Mouse (Mus musculus) heart, embryonic 13.5 days (tissue): ENCODE data around the gene Mrm1. TPM values are rescaled to one million over a fixed set of nuclear protein-coding genes. Genes with fewer than 3 reads are reported as not detected.

Experiments used
- ATAC-seq: fragments of 200-750 bp; cut with Nextera tagmentation; 2 replicates; pipeline ENCODE4 v1.8.0; 2017; ENCODE audit warnings: moderate TSS enrichment; ENCODE audit not compliant: insufficient number of reproducible peaks, low FRiP score, low TSS enrichment; ENCODE audit errors: extremely low read depth
- H3K27ac ChIP-seq: fragments of 300-500 bp; sonication (generic); replicated peaks from 2 replicates; pipeline ENCODE4 v1.5.1; 2015; ENCODE audit warnings: moderate library complexity, mild to moderate bottlenecking, inconsistent platforms
- H3K27me3 ChIP-seq: fragments of 300-500 bp; sonication (generic); replicated peaks from 2 replicates; pipeline ENCODE4 v1.6.1; 2015; ENCODE audit warnings: mild to moderate bottlenecking, inconsistent platforms
- H3K36me3 ChIP-seq: fragments of 300-500 bp; sonication (generic); 2 replicates; pipeline ENCODE4 v1.6.1; 2015; ENCODE audit warnings: mild to moderate bottlenecking, inconsistent platforms
- H3K4me1 ChIP-seq: fragments of 300-500 bp; sonication (generic); 2 replicates; pipeline ENCODE4 v1.6.1; 2015; ENCODE audit warnings: inconsistent platforms
- H3K4me2 ChIP-seq: fragments of 300-500 bp; sonication (generic); 2 replicates; pipeline ENCODE4 v1.6.1; 2015; ENCODE audit warnings: inconsistent platforms, mild to moderate bottlenecking, moderate library complexity
- H3K4me3 ChIP-seq: fragments of 300-500 bp; sonication (generic); 2 replicates; pipeline ENCODE4 v1.5.1; 2015; ENCODE audit warnings: moderate library complexity, mild to moderate bottlenecking, inconsistent platforms
- H3K9ac ChIP-seq: fragments of 300-500 bp; sonication (generic); 2 replicates; pipeline ENCODE4 v1.6.1; 2015; ENCODE audit warnings: inconsistent platforms, mild to moderate bottlenecking, moderate library complexity
- H3K9me3 ChIP-seq: fragments of 300-500 bp; sonication (generic); 2 replicates; pipeline ENCODE4 v1.6.1; 2016; ENCODE audit warnings: inconsistent platforms
- WGBS: fragments of 180-500 bp; shearing (Covaris S2); methylation state at CpG from one replicate; pipeline ENCODE4 v1.1.7; 2015; ENCODE audit warnings: mixed read lengths; 5-methylcytosine and 5-hydroxymethylcytosine counted together
- polyA plus RNA-seq: library from polyadenylated mRNA; unstranded; fragments of >200 nt; fragmentation: Nextera tagmentation; extraction: Ambion mirVana; gene quantifications from 2 replicates; pipeline ENCODE4 v1.2.1, GENCODE M21; 2015

Gene Mrm1
- polyA plus RNA-seq, 1 experiment from 2014 or later = 16.3 TPM

DNA sequence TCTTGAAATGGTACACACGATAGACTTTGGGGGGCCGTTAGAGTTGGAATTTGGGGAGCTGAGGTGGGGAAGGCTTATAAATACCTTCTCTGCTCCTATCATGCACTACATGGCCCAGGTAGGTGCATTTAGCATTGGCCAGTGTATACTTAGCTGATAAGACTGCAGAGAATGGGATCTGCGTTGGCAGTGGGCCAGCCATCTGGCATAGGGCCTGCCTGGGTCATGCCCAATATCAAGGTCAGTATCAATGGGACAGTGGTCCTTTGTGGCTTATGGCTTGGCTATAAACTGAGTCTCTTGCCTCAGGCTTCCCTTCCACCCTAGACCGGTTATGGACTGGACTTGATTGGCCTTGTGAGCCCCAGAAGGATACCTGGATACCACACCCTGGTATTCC lies 14.9 kb downstream of the Mrm1 start:
- H3K27me3 ChIP-seq = peaks cover 31% of the 10 kb centered on the region
- H3K36me3 ChIP-seq = no peaks in the 10 kb centered on the region
- H3K9ac ChIP-seq = no peak overlapping the region
- WGBS = 83% methylated on average over 4 of the region's 4 CpGs
- H3K4me1 ChIP-seq = no peaks in the 10 kb centered on the region
- H3K4me2 ChIP-seq = no peak overlapping the region
- H3K4me3 ChIP-seq = no peak overlapping the region
- H3K27ac ChIP-seq = no peak overlapping the region
- no peaks in the 10 kb centered on the region for H3K9me3 ChIP-seq
- ATAC-seq = no peak

DNA sequence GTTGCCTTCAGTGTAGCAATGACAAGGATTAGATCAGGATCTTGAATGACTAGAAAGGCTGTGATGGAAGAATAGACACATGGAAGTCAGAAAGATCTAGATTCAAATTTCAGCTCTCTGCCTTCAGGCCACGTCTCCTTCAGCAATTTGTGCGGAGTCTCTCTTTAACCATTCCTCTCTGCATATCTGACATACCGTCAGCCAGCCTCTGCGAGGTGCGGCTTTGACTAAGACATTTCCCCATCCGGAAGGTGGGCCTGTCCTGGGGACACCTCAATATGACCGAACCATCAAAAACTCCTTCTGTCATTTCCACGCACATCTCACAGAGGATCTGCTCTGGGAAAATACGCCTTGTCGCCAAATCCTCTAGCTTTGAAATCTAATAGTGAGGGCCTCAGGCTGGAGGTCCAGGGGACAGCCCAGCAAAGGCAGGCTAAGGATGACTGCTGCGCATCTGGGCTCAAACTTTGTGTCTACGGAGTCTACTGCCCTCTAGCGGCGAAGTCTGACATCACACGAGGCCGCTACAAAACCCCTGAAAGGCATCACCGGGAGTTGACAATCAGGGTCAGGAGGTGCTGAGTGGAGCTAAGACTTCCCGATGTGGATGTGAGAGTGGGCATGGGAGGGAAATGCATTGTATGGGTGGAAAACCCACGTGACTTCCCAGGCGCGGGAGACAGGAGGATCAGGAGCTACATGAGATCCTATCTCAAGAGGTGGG lies 21.5 kb downstream of the Mrm1 start:
- no peak overlapping the region for H3K9ac ChIP-seq
- H3K9me3 ChIP-seq = no peaks in the 10 kb centered on the region
- H3K27ac ChIP-seq = no peak overlapping the region
- no peak overlapping the region for H3K4me3 ChIP-seq
- ATAC-seq = no peak
- H3K4me2 ChIP-seq = no peak overlapping the region
- no peaks in the 10 kb centered on the region for H3K36me3 ChIP-seq
- WGBS = 16% methylated on average over 21 of the region's 21 CpGs
- H3K27me3 ChIP-seq = peaks cover 23% of the 10 kb centered on the region
- no peaks in the 10 kb centered on the region for H3K4me1 ChIP-seq

DNA sequence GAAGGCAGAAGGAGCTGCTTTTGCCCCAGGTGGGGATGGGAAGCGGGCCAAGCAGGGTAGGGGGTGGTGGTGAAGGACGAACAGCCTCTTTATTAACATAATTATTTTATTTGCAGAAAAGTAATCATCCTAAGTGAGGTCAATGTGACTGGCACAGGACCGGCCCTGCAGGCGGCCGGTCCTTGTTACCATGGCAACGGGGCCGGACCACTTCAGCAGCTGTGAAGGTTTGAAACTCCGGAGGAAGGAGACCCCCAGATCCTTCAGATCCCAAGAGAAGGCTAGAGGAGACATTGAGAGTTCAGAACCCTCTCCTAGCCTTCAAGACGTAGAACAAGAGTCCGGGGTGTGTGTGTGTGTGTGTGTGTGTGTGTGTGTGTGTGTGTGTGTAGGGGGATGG lies 22.3 kb downstream of the Mrm1 start:
- Histone ChIP-seq H3K9ac (no peak overlapping the region), H3K9me3 (no peaks in the 10 kb centered on the region), H3K27ac (no peak overlapping the region), H3K4me1 (no peaks in the 10 kb centered on the region), H3K4me2 (no peak overlapping the region), H3K36me3 (no peaks in the 10 kb centered on the region), H3K4me3 (no peak overlapping the region), H3K27me3 (peaks cover 20% of the 10 kb centered on the region)
- WGBS = 46% methylated on average over 10 of the region's 10 CpGs
- no peak for ATAC-seq

DNA sequence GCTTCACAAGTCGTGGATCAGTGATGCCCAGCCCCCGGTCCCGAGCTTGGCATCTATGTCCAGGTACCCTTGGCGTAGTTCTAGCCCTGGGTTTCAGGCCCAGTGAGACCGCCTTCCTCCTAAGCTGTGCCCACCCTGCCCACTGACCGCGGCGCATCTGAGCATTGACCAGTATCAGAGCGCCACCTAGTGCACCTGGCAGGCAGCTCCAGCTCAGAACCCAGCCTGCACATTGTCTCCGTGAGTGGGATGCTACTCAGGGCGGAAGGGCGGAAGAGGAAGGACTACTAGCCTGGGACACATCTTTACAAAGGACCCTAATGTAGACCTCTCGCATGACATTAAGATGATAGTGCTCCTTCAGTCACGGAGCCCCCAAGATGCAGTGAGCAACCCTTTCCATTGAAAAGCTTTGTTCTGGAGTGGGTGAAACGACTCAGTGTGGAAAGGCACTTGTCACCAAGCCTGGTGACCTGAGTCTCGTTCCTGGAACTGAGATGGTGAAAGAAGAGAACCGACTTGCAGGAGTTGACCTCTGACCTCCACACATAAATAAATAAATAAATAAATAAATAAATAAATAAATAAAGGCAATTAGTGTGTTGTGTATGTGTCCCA lies 24.7 kb downstream of the Mrm1 start:
- peak overlapping the region; percentile 47 for H3K4me2 ChIP-seq
- H3K4me3 ChIP-seq = 0 out of 2 replicates have a peak overlapping the region, but pooled peaks have one; percentile 7
- no peaks in the 10 kb centered on the region for H3K36me3 ChIP-seq
- no peaks in the 10 kb centered on the region for H3K9me3 ChIP-seq
- H3K27me3 ChIP-seq = peaks cover 26% of the 10 kb centered on the region
- no peak for ATAC-seq
- H3K9ac ChIP-seq = no peak overlapping the region
- H3K4me1 ChIP-seq = no peaks in the 10 kb centered on the region
- H3K27ac ChIP-seq = no peak overlapping the region
- WGBS = 11% methylated on average over 17 of the region's 17 CpGs

DNA sequence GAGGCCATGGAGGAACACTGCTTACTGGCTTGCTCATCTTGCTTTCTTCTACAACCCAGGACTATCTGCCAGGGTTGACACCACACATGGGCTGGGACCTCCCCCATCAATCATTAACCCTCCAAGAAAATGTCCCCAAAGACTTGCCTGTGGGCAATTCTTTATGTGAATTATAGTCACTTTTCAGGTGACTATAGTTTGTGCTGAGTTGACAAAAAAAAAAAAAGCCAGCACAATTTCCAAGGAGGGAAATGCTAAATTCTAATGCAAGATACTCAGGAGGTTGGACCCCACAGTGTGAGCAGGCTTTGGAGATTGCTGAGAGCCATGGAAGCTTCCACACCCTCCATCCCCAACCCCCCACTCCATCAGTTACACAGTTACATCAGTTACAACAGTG lies 25.8 kb downstream of the Mrm1 start:
- H3K27me3 ChIP-seq = peaks cover 34% of the 10 kb centered on the region
- no peak overlapping the region for H3K9ac ChIP-seq
- no peaks in the 10 kb centered on the region for H3K36me3 ChIP-seq
- H3K4me3 ChIP-seq = no peak overlapping the region
- no peaks in the 10 kb centered on the region for H3K4me1 ChIP-seq
- no peak for ATAC-seq
- no peak overlapping the region for H3K27ac ChIP-seq
- H3K4me2 ChIP-seq = no peak overlapping the region
- H3K9me3 ChIP-seq = no peaks in the 10 kb centered on the region

DNA sequence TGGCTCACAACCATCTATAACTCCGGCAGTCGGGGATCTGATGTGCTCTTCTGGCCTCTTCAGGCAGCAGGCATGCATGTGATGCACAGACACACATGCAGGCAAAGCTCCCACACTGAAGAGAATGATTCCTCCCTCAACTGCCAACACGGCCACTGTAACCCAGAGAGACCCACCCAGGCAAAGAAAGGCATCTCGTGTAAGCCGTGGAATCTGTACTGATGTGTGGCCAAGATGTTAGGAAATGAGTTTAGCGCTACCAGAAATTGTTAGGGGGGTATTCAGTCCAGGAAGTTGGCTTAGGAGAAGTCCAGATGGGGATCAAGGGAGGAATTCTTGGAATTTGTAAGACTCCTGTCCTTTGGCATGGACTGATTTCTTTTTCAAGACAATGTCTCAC lies 28.9 kb downstream of the Mrm1 start:
- Histone ChIP-seq H3K4me1 (no peaks in the 10 kb centered on the region), H3K27ac (no peak overlapping the region), H3K9me3 (no peaks in the 10 kb centered on the region), H3K36me3 (no peaks in the 10 kb centered on the region), H3K27me3 (peaks cover 24% of the 10 kb centered on the region; the same call in 1 of the 2 replicates), H3K9ac (no peak overlapping the region), H3K4me2 (no peak overlapping the region), H3K4me3 (no peak overlapping the region)
- 59% methylated on average over 6 of the region's 6 CpGs for WGBS
- ATAC-seq = no peak

DNA sequence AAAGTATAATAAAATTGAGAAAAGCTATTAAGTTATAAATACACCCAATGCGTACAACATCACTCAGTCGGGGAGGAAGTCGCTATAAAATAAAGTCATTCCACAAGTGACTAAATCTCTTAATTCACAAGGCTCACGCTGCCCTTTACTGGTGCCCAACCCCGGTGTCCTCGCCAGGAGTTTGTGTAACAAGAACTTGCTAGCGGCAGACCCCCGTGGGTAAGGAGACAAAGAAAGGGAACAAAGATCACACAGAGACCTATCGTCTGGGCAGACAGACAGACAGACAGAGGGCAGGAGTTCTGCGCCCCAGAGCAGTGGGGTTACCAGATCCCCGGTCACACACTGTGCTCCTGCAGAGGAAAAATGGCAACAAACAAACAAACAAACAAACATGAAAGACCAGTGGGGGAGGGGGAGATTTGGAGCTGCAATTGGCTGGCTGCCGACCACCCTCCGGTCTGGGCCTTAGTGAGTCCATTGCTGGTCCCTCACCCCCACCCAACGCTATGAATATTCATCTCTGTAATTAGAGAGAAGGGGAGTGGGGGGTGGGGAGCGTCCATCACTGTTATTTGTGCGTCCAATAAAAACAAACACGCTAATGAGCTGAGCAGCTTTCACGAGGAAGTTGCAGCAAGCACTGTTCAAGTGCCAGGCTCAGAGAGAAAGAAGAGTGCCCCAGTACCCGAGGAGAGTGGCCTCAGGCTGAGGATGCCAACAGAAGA lies 39.0 kb downstream of the Mrm1 start:
- H3K27me3 ChIP-seq = peaks cover 69% of the 10 kb centered on the region
- H3K4me1 ChIP-seq = peaks cover 9% of the 10 kb centered on the region
- H3K4me2 ChIP-seq = peak overlapping the region; percentile 24
- no peak overlapping the region for H3K4me3 ChIP-seq
- no peak overlapping the region for H3K9ac ChIP-seq
- no peaks in the 10 kb centered on the region for H3K9me3 ChIP-seq
- WGBS = 6% methylated on average over 19 of the region's 19 CpGs
- ATAC-seq = no peak
- H3K27ac ChIP-seq = no peak overlapping the region
- H3K36me3 ChIP-seq = no peaks in the 10 kb centered on the region

DNA sequence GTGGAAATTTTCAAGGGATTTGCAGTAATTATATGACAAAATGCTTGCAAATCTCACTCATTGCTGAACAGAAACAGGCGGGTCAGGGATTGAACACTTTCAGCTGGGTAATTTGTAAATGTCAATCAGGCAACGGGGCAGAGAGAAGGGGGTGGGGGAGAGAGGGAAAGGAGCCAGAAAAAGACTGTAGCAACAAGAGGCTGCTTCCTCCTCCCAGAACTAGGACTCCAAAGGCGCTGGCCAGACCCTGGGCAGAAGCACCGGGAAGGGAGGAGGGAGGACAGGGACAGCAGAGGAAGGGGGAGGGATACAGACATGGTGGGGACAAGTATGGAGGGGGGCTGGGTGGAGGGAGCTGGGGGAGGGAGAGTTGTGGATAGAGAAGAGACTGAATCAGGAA lies 43.8 kb downstream of the Mrm1 start:
- 5% methylated on average over 4 of the region's 4 CpGs for WGBS
- peak overlapping the region; percentile 24; the same call in 1 of the 2 replicates for H3K9ac ChIP-seq
- H3K4me2 ChIP-seq = no peak overlapping the region
- no peak overlapping the region for H3K27ac ChIP-seq
- H3K9me3 ChIP-seq = no peaks in the 10 kb centered on the region
- peaks cover 43% of the 10 kb centered on the region for H3K27me3 ChIP-seq
- no peaks in the 10 kb centered on the region for H3K36me3 ChIP-seq
- no peak for ATAC-seq
- no peak overlapping the region for H3K4me3 ChIP-seq
- peaks cover 10% of the 10 kb centered on the region for H3K4me1 ChIP-seq

DNA sequence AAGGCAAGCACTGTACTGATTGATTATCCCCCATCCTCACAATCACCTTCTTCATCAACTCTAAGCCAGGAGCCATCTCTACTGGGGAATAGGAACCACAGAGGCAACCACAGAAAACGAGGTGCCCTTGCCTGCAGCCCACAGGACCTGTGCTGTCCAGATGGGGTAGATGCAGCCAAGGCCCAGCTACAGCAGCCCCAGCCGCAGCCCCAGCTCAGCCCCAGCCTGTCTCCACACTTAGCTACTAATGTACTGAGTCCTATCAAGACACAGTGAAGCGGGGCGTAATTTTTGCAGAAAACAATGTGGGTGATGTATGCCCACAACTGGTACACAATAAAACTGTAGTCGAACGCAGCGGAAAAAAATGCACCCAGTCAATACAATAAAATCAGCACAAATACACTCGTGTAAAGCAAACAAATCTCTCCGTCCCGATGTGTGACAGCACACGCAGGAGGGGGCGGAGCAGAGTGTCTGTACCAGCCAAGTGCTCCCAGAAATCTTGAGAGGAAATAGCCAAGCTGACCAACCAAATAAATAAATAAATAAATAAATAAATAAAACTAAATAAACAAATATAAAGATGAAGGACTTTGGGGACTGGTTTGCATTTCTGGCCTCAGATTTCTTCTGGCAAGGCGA lies 44.3 kb downstream of the Mrm1 start:
- peaks cover 38% of the 10 kb centered on the region for H3K27me3 ChIP-seq
- no peak for ATAC-seq
- 63% methylated on average over 13 of the region's 13 CpGs for WGBS

DNA sequence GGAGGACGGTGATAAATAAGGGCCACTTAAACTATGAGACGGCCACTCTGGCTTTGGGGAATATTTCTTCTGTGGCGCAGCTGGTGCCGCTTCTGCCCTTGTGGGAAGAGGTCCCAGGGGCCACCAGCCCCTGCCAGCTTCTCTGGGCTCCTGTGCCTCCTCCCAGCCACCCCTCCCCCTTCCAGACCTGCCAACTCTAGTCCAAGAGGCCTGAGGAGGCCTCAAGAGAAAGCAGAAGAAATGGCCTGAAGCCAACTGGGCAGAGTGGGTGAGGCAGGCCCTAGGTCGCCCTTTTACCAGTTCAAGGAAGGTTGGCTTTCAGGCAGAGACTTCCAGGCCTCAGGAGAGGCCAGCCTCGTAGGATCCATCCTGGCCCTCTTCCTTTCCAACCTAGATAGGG lies 51.4 kb downstream of the Mrm1 start:
- H3K4me3 ChIP-seq = no peak overlapping the region
- H3K27ac ChIP-seq = no peak overlapping the region
- no peaks in the 10 kb centered on the region for H3K9me3 ChIP-seq
- no peaks in the 10 kb centered on the region for H3K36me3 ChIP-seq
- H3K4me1 ChIP-seq = peaks cover 29% of the 10 kb centered on the region
- peaks cover 31% of the 10 kb centered on the region for H3K27me3 ChIP-seq
- ATAC-seq = no peak
- 54% methylated on average over 6 of the region's 6 CpGs for WGBS
- no peak overlapping the region for H3K9ac ChIP-seq
- no peak overlapping the region for H3K4me2 ChIP-seq

More for the DNA sequence above, 44.3 kb downstream of the Mrm1 start:
- peaks cover 10% of the 10 kb centered on the region for H3K4me1 ChIP-seq
- no peaks in the 10 kb centered on the region for H3K36me3 ChIP-seq
- H3K9ac ChIP-seq = no peak overlapping the region
- H3K4me3 ChIP-seq = no peak overlapping the region
- H3K9me3 ChIP-seq = no peaks in the 10 kb centered on the region
- no peak overlapping the region for H3K27ac ChIP-seq
- H3K4me2 ChIP-seq = no peak overlapping the region

DNA sequence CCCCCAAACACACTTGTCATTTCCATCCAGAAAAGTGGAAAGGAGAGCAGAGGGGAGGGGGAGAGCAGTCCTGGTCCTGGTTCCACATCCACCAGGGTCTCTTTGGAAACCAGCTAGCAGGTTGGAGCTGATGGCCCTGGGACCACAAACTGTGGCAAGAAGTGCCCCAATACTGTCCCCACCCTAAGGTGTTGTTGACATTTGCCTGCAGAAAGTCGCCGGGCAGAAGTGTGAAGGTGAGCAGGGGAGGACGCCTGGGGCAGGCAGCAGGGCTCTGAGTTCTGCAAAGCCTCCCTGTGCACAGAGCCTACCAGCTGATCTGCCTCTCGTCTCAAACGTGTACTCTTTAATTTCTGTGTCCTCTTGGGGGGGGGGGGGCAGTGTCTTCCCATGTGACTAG lies 54.2 kb downstream of the Mrm1 start:
- Histone ChIP-seq H3K27ac (peak overlapping the region; percentile 78), H3K4me3 (peak overlapping the region; percentile 29; the same call in 1 of the 2 replicates), H3K4me1 (peaks cover 41% of the 10 kb centered on the region), H3K27me3 (peaks cover 39% of the 10 kb centered on the region), H3K4me2 (peak overlapping the region; percentile 61), H3K9me3 (no peaks in the 10 kb centered on the region), H3K9ac (peak overlapping the region; percentile 67), H3K36me3 (no peaks in the 10 kb centered on the region)
- ATAC-seq = no peak
- WGBS = 7% methylated on average over 5 of the region's 5 CpGs
